Mouse (Mus musculus) cerebellum, adult 2 months (tissue): ENCODE measurements around the gene Rlbp1.

Experiments used
- CTCF ChIP-seq: fragments of 200-500 bp; IDR thresholded peaks from 2 replicates; pipeline ENCODE4 v1.5.1; 2011; ENCODE audit warnings: low read depth, mild to moderate bottlenecking, control low read depth, low read length, moderate library complexity, borderline replicate concordance; ENCODE audit not compliant: insufficient read depth
- POLR2A ChIP-seq: fragments of 200-500 bp; IDR thresholded peaks from 2 replicates; pipeline ENCODE4 v1.6.1; 2011; ENCODE audit warnings: low read length, control low read depth, borderline replicate concordance; ENCODE audit not compliant: insufficient read depth

GRCm38 (mm10) chr7:79419950-79420349, 33.1 kb upstream of the Rlbp1 start:
- TF ChIP-seq CTCF (no peak), POLR2A (no peak)
